In the genomic region with DNA sequence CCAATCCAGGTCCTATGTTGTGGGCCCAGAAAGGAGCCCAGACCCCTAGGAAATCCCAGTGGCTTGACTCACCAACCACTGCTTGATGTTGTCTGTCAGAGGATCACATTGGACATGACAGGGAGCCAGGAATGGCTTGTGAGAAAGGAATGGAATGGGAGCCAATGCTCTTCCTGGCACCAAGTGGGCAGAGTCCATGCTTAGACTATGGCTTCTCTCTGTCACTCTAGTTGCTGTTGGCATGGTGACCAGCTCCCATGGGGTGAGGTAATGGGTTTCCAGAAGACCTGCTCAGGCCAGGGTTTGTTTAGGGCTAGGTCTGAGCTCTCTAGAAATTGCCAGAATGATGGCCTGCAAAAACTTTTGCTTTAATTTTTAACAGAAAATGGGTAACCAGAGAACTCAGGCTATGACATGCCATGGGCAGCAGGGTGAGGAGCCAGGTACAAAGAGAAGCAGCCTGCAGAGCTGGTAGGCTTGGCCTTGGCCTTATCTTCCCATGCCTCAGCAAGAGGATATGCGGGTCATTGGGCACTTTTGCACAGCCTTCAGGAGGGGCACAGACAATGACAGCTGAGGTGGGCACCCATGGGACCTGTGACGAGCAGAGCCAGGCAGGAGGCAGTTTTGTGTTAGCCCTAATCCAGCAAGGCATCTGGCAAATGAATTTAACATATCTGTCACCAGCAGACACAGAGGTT, we compare ENCODE assay signal across 14 mouse cellular contexts. TPM values are rescaled to one million over a fixed set of nuclear protein-coding genes. Genes with fewer than 3 reads are reported as not detected.
DNase-seq lines count a peak whose midpoint lies in the region; ATAC-seq and TF ChIP-seq lines count a peak whose summit lies in the region.
"Had no signal": no experiment of that assay in that cellular context is flagged by ENCODE, and none has a peak within 500 bp of the region (broad histone marks: within the 10 kb centered on the region; RNA-seq: fewer than 3 reads in every experiment).

No protein-coding gene starts in this region.

- ATAC-seq in heart, embryonic 12.5 days (ENCODE audit: insufficient number of reproducible peaks, low FRiP score) = no peak
- 0 out of 2 replicates have a peak, but pooled peaks have one; percentile 33 for ATAC-seq in kidney, embryonic 15.5 days (replicated peaks; ENCODE audit: low FRiP score)
- ATAC-seq in activated CD4-positive, CD25-positive, alpha-beta regulatory T cell, adult 4 months = no peak
- ATAC-seq: forebrain, postnatal 0 days; intestine, embryonic 15.5 days had no signal

- no peak for TF ChIP-seq CTCF in heart, adult 2 months (IDR thresholded peaks at IDR 0.05)

- no peak for DNase-seq in heart, adult 2 months
- peak; percentile 66 for DNase-seq in Muller cell, postnatal 12 days (ENCODE audit: inconsistent ontology term)
- DNase-seq in adrenal gland, postnatal 36 days = peak; percentile 43 to 62
- no peak for DNase-seq in forebrain, embryonic 10.5 days (ENCODE audit: extremely low spot score, low spot score)
- DNase-seq in thymus, postnatal 10 days (ENCODE audit: low spot score in 2 of 2) = no peak
- DNase-seq: forebrain, postnatal 0 days; thymus, adult 18-20 months had no signal

- intact Hi-C loops in heart, adult 2 months (cut with DNase I) = no loop called here

- 51% methylated on average over 2 of the region's 2 CpGs for WGBS in heart, adult 2 months
- 71% methylated on average over 2 of the region's 2 CpGs for WGBS in heart, embryonic 12.5 days
- WGBS in kidney, embryonic 15.5 days = 78% methylated on average over 2 of the region's 2 CpGs
- 87% methylated on average over 2 of the region's 2 CpGs for WGBS in forebrain, embryonic 10.5 days

- no peak overlapping the region for H3K9ac ChIP-seq in heart, adult 2 months (ENCODE audit: low read depth, low read length)
- H3K9ac ChIP-seq in heart, embryonic 12.5 days = no peak overlapping the region
- no peak overlapping the region for H3K9ac ChIP-seq in kidney, embryonic 15.5 days
- H3K9ac ChIP-seq: forebrain, postnatal 0 days; intestine, embryonic 15.5 days; liver, embryonic 14.5 days had no signal

- H3K9me3 ChIP-seq in heart, embryonic 12.5 days (replicated peaks) = 0 out of 2 replicates have a peak, but pooled peaks cover under 1% of the 10 kb centered on the region
- no peaks in the 10 kb centered on the region for H3K9me3 ChIP-seq in kidney, embryonic 15.5 days (replicated peaks)
- no peaks in the 10 kb centered on the region for H3K9me3 ChIP-seq in forebrain, embryonic 10.5 days
- H3K9me3 ChIP-seq: intestine, embryonic 15.5 days had no signal

- peaks cover 22% of the 10 kb centered on the region for H3K4me1 ChIP-seq in heart, adult 2 months (ENCODE audit: control insufficient read depth, insufficient read depth, low read length)
- peaks cover 5% of the 10 kb centered on the region; the same call in 1 of the 2 replicates for H3K4me1 ChIP-seq in heart, embryonic 12.5 days (replicated peaks)
- 0 out of 2 replicates have a peak, but pooled peaks cover 2% of the 10 kb centered on the region for H3K4me1 ChIP-seq in kidney, embryonic 15.5 days
- H3K4me1 ChIP-seq in forebrain, embryonic 10.5 days = no peaks in the 10 kb centered on the region

- TF ChIP-seq POLR2A in heart, adult 2 months (IDR thresholded peaks at IDR 0.05; ENCODE audit: insufficient read depth, low read depth, low read length) = no peak

- peaks cover 14% of the 10 kb centered on the region for H3K36me3 ChIP-seq in heart, adult 2 months (ENCODE audit: control insufficient read depth, insufficient read depth, low read length)
- H3K36me3 ChIP-seq in heart, embryonic 12.5 days = peaks cover 17% of the 10 kb centered on the region
- H3K36me3 ChIP-seq in kidney, embryonic 15.5 days = 0 out of 2 replicates have a peak, but pooled peaks cover 6% of the 10 kb centered on the region
- no peaks in the 10 kb centered on the region for H3K36me3 ChIP-seq in forebrain, embryonic 10.5 days (replicated peaks)
- H3K36me3 ChIP-seq: intestine, embryonic 15.5 days had no signal

- peak overlapping the region; percentile 26 for H3K27ac ChIP-seq in heart, adult 2 months
- H3K27ac ChIP-seq in heart, embryonic 12.5 days (ENCODE audit: poor library complexity, severe bottlenecking) = no peak overlapping the region
- no peak overlapping the region for H3K27ac ChIP-seq in kidney, embryonic 15.5 days
- H3K27ac ChIP-seq in forebrain, embryonic 10.5 days = no peak overlapping the region
- H3K27ac ChIP-seq: intestine, embryonic 15.5 days; liver, embryonic 14.5 days had no signal

- no peak for TF ChIP-seq EP300 in heart, adult 2 months (IDR thresholded peaks at IDR 0.05; ENCODE audit: insufficient read depth, low read depth, low read length)

- no peak overlapping the region for H3K4me2 ChIP-seq in heart, embryonic 12.5 days
- H3K4me2 ChIP-seq in kidney, embryonic 15.5 days = no peak overlapping the region
- H3K4me2 ChIP-seq: intestine, embryonic 15.5 days had no signal

- no peaks in the 10 kb centered on the region for H3K27me3 ChIP-seq in heart, adult 2 months (ENCODE audit: control insufficient read depth, insufficient read depth, low read length)
- no peaks in the 10 kb centered on the region; the same call in 1 of the 2 replicates for H3K27me3 ChIP-seq in heart, embryonic 12.5 days (replicated peaks)
- H3K27me3 ChIP-seq in kidney, embryonic 15.5 days = no peaks in the 10 kb centered on the region
- no peaks in the 10 kb centered on the region for H3K27me3 ChIP-seq in forebrain, embryonic 10.5 days (ENCODE audit: poor library complexity, severe bottlenecking)
- H3K27me3 ChIP-seq: intestine, embryonic 15.5 days had no signal

- H3K4me3 ChIP-seq in heart, adult 2 months = no peak overlapping the region
- H3K4me3 ChIP-seq in heart, embryonic 12.5 days = no peak overlapping the region
- no peak overlapping the region for H3K4me3 ChIP-seq in kidney, embryonic 15.5 days (replicated peaks)
- no peak overlapping the region for H3K4me3 ChIP-seq in forebrain, embryonic 10.5 days
- H3K4me3 ChIP-seq: intestine, embryonic 15.5 days; myocyte had no signal

- no peaks in the 10 kb centered on the region for H3K79me2 ChIP-seq in heart, adult 2 months (replicated peaks; ENCODE audit: control insufficient read depth, insufficient read depth, low read length)

RNA-seq across cellular contexts. Expression of gene Gas6, which starts 12.0 kb away (rescaled TPM):
- 100 to 1,000 TPM; 114 to 129 TPM for total RNA-seq in heart, adult 2 months (2021)
- polyA plus RNA-seq in heart, adult 2 months (2012; rRNA removed) = 133 and 153 TPM in 2 replicates
- 57.1 and 60.7 TPM in 2 replicates for polyA plus RNA-seq in heart, embryonic 12.5 days (2016; fragmentation: Nextera tagmentation; extraction: Ambion mirVana)
- total RNA-seq in adrenal gland, postnatal 36 days (2021) = 100 to 1,000 TPM in 1 of 2 experiments, 10 to 100 TPM in 1; 83.7 to 248 TPM
- polyA plus RNA-seq in kidney, embryonic 15.5 days (2015; fragmentation: Nextera tagmentation; extraction: Ambion mirVana) = 52.2 and 55.3 TPM in 2 replicates
- not detected for polyA plus RNA-seq in activated CD4-positive, CD25-positive, alpha-beta regulatory T cell, adult 4 months (2017; shearing (Covaris generic))
- polyA plus RNA-seq in forebrain, embryonic 10.5 days (2016; fragmentation: Nextera tagmentation; extraction: Ambion mirVana) = 6.1 and 7.6 TPM in 2 replicates

RNA-seq across cellular contexts. Expression of gene Tmem255b, which starts 47.3 kb away (rescaled TPM):
- total RNA-seq in heart, adult 2 months (2021) = 1 to 10 TPM; 4.8 to 8.0 TPM
- 10.2 and 17.0 TPM in 2 replicates for polyA plus RNA-seq in heart, adult 2 months (2012; rRNA removed)
- 0.38 and 0.53 TPM in 2 replicates for polyA plus RNA-seq in heart, embryonic 12.5 days (2016; fragmentation: Nextera tagmentation; extraction: Ambion mirVana)
- total RNA-seq in adrenal gland, postnatal 36 days (2021) = 1 to 10 TPM in 1 of 2 experiments, under 1 TPM in 1; 0.92 to 1.1 TPM
- 0.62 and 1.2 TPM in 2 replicates for polyA plus RNA-seq in kidney, embryonic 15.5 days (2015; fragmentation: Nextera tagmentation; extraction: Ambion mirVana)
- polyA plus RNA-seq in activated CD4-positive, CD25-positive, alpha-beta regulatory T cell, adult 4 months (2017; shearing (Covaris generic)) = not detected
- 0.19 and 0.22 TPM in 2 replicates for polyA plus RNA-seq in forebrain, embryonic 10.5 days (2016; fragmentation: Nextera tagmentation; extraction: Ambion mirVana)
- total RNA-seq: megakaryocyte, adult 5-6 weeks had no signal
- polyA plus RNA-seq: myocyte had no signal

Comparison
In these comparisons a context has a peak if more than half of its experiments do, and no peak if none do; other contexts are left out.
1. DNase-seq: peak in Muller cell, postnatal 12 days (single experiment) and adrenal gland, postnatal 36 days (2 of 2); none in heart, adult 2 months (0 of 2), forebrain, embryonic 10.5 days (single experiment) and thymus, postnatal 10 days (0 of 2).